Mouse (Mus musculus): ENCODE measurements at regions not wholly inside any gene's neighbourhood (a gene's known extent, or its start where the extent isn't known, plus 50 kb on each side); places are given as distances from the start of the nearest gene placed in this dataset.
"Not testable (repeated sequence)": the region's sequence is repeated elsewhere in the genome, so short reads cannot be mapped to it uniquely, and the experiment has no call there.

- Histone ChIP-seq H3K9ac (no peak overlapping the region), H3K4me2 (replicated peaks) (no peak overlapping the region), H3K36me3 (no peaks in the 10 kb centered on the region), H3K4me3 (no peak overlapping the region), H3K27me3 (replicated peaks) (no peaks in the 10 kb centered on the region), H3K9me3 (no peaks in the 10 kb centered on the region), H3K27ac (no peak overlapping the region), H3K4me1 (no peaks in the 10 kb centered on the region)
- WGBS, result 76% methylated on average over 9 of the region's 9 CpGs
- ATAC-seq (ENCODE audit: low FRiP score, low read depth), result no peak
Observed at GRCm38 (mm10) chr8:57383746-57384320, 63.0 kb downstream of the Hand2 start.

GRCm38 (mm10) chr8:57387627-57388026 is 66.8 kb downstream of the Hand2 start:
- Histone ChIP-seq H3K9me3 (no peaks in the 10 kb centered on the region), H3K4me2 (replicated peaks) (no peak overlapping the region), H3K36me3 (no peaks in the 10 kb centered on the region), H3K4me3 (no peak overlapping the region), H3K9ac (no peak overlapping the region), H3K27ac (no peak overlapping the region), H3K27me3 (replicated peaks) (no peaks in the 10 kb centered on the region), H3K4me1 (no peaks in the 10 kb centered on the region)
- 86% methylated on average over 5 of the region's 5 CpGs for WGBS
- ATAC-seq (ENCODE audit: low FRiP score, low read depth), result no peak

GRCm38 (mm10) chr8:57388579-57388978 is 67.1 kb upstream of the Scrg1 start:
- no peaks in the 10 kb centered on the region for H3K9me3 ChIP-seq
- H3K4me1 ChIP-seq, result no peaks in the 10 kb centered on the region
- H3K36me3 ChIP-seq, result no peaks in the 10 kb centered on the region
- WGBS, result 95% methylated on average over 4 of the region's 4 CpGs
- H3K27ac ChIP-seq, result no peak overlapping the region
- no peak for ATAC-seq (ENCODE audit: low FRiP score, low read depth)
- no peak overlapping the region for H3K4me3 ChIP-seq
- H3K27me3 ChIP-seq (replicated peaks), result no peaks in the 10 kb centered on the region
- H3K9ac ChIP-seq, result no peak overlapping the region
- H3K4me2 ChIP-seq (replicated peaks), result no peak overlapping the region

DNA sequence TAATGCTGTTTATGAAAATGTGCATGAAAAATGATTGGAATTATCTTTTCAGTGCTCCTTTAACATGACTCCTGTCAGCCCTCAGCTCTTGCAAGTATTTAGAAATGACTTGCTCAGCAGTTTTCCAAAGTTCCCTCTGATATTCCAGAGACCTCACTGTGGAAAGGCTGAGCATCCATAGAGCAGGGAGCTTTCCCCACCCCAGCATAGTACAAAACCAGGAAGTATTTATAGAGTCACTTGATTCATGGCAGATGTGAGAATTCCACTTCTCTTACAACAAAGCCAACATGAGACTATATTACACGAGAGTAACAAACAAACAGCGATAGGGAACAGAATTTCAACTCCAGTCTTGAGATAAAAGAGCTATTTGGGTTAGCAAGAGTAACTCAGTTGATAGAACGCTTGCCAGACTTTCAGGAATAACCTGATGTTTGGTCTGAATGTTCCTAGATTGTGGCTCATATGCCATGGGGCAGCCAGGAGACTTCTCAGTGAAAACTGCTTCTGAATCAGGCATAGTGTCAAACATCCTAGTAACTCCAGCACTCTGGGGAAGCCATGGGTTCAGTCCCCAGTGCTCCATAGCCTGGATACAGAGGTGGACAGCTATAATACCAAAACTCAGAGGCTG is 57.6 kb upstream of the Scrg1 start:
- WGBS, result 89% methylated on average over 3 of the region's 3 CpGs
- ATAC-seq (ENCODE audit: low FRiP score, low read depth), result no peak

GRCm38 (mm10) chr8:57400171-57400570 is 55.6 kb upstream of the Scrg1 start:
- not testable (repeated sequence) for H3K9ac ChIP-seq; H3K27ac ChIP-seq; H3K27me3 ChIP-seq (replicated peaks); H3K4me3 ChIP-seq; H3K4me2 ChIP-seq (replicated peaks); H3K36me3 ChIP-seq; H3K9me3 ChIP-seq; H3K4me1 ChIP-seq; ATAC-seq (ENCODE audit: low FRiP score, low read depth)

More for the DNA sequence above, 57.6 kb upstream of the Scrg1 start:
- no peaks in the 10 kb centered on the region for H3K36me3 ChIP-seq
- no peak overlapping the region for H3K4me2 ChIP-seq (replicated peaks)
- H3K4me1 ChIP-seq, result no peaks in the 10 kb centered on the region
- H3K27me3 ChIP-seq (replicated peaks), result no peaks in the 10 kb centered on the region
- no peak overlapping the region for H3K4me3 ChIP-seq
- no peak overlapping the region for H3K9ac ChIP-seq
- no peak overlapping the region for H3K27ac ChIP-seq
- no peaks in the 10 kb centered on the region for H3K9me3 ChIP-seq

DNA sequence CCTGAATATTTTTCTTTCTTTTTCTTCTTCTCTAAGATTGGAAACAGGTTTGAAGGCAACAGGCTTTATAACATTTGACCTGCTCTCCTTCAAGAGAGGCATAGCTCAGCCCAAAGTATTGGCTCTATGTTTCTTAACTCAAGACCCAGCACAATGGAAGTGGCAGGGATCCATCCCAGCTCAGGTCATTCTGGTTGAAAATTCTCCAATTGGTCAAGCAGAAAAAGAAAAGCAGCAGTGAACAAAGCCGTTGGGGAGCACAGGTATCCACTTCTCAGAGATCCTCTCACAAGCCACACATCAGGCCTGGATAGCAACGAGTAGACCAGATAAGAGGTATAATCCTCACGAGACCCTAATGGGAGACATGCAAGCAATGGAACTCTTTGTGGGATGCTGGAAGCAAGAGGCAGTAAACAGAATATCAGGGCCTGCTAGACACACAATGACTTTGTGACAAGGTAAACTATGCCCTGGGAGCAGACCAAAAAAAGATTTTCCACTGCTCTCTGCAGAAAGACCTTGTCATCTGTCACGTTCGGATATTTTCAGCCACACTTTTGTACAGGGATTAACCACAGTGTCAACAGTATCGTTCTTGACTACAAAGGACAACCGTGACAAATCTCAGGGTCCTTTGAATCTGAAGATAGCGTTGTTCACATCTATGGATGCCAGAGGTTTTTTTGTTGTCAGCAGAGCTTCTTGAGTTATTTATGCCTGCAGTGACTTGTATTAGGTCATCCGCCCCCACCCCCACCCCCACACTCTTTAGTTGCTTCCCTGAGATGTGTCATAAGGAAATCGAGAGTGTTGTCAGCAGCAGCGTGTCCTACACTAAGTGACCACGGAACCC is 54.7 kb upstream of the Scrg1 start:
- Histone ChIP-seq H3K27ac (no peak overlapping the region), H3K9ac (no peak overlapping the region), H3K36me3 (no peaks in the 10 kb centered on the region), H3K4me3 (no peak overlapping the region), H3K4me1 (peaks cover 5% of the 10 kb centered on the region; the same call in 1 of the 2 replicates), H3K9me3 (no peaks in the 10 kb centered on the region), H3K4me2 (replicated peaks) (no peak overlapping the region), H3K27me3 (replicated peaks) (no peaks in the 10 kb centered on the region)
- ATAC-seq (ENCODE audit: low FRiP score, low read depth), result no peak
- WGBS, result 39% methylated on average over 12 of the region's 12 CpGs

GRCm38 (mm10) chr8:57401661-57402060 is 54.1 kb upstream of the Scrg1 start:
- no peak overlapping the region for H3K4me2 ChIP-seq (replicated peaks)
- no peak for ATAC-seq (ENCODE audit: low FRiP score, low read depth)
- no peak overlapping the region for H3K27ac ChIP-seq
- WGBS, result 43% methylated on average over 1 of the region's 1 CpGs
- no peak overlapping the region for H3K4me3 ChIP-seq
- no peaks in the 10 kb centered on the region for H3K9me3 ChIP-seq
- peaks cover 5% of the 10 kb centered on the region; the same call in 1 of the 2 replicates for H3K4me1 ChIP-seq
- H3K9ac ChIP-seq, result no peak overlapping the region
- no peaks in the 10 kb centered on the region for H3K36me3 ChIP-seq
- H3K27me3 ChIP-seq (replicated peaks), result no peaks in the 10 kb centered on the region

DNA sequence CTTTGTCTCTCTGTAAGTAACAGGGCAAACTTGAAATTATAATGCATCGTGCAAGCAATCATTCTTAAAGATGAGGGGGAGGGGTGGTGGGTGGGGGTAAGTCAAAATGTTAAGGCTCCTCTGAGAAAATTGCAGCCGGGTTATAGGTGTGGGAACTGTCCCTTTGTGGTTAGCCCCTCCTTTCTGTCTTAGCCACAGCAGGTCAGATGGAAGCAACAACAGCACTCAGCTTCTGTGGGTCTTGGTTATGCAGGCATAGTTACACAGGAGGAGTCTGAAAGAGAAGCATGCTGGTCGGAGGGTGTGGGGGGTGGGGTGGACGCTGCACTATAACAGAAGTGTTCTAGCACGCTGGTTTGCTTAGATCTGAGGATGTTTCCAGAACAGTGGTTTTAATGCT is 53.5 kb upstream of the Scrg1 start:
- peaks cover 5% of the 10 kb centered on the region; the same call in 1 of the 2 replicates for H3K4me1 ChIP-seq
- ATAC-seq (ENCODE audit: low FRiP score, low read depth), result no peak
- no peaks in the 10 kb centered on the region for H3K27me3 ChIP-seq (replicated peaks)
- no peak overlapping the region for H3K4me2 ChIP-seq (replicated peaks)
- no peaks in the 10 kb centered on the region for H3K36me3 ChIP-seq
- no peak overlapping the region for H3K9ac ChIP-seq
- 32% methylated on average over 5 of the region's 5 CpGs for WGBS
- H3K27ac ChIP-seq, result no peak overlapping the region
- H3K9me3 ChIP-seq, result no peaks in the 10 kb centered on the region
- H3K4me3 ChIP-seq, result no peak overlapping the region

DNA sequence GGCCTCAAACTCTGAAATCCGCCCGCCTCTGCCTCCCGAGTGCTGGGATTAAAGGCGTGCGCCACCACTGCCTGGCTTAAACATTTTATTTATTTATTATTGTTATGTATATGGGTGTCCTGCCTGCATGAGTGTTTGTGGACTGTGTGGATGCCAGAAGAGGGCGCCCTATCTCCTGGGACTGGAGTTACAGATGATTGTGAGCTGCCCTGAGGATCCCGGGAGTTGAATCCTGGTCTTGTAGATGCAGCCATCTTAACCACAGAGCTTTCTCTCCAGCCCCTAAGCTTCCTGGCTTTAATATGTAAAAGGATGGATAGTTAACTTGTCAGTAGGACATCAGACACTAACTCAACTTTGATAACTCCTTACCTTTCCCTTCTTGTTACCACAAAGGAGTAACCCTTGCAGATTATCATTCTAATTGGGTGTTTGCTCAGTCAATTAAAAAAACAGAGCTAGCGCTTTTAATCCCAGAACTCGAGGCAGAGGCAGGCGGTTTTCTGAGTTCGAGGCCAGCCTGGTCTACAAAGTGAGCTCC is 52.0 kb upstream of the Scrg1 start:
- no peak overlapping the region for H3K9ac ChIP-seq
- no peaks in the 10 kb centered on the region for H3K36me3 ChIP-seq
- WGBS, result 85% methylated on average over 11 of the region's 11 CpGs
- no peak for ATAC-seq (ENCODE audit: low FRiP score, low read depth)
- H3K9me3 ChIP-seq, result no peaks in the 10 kb centered on the region
- H3K27me3 ChIP-seq (replicated peaks), result peaks cover 7% of the 10 kb centered on the region; the same call in 1 of the 2 replicates
- no peak overlapping the region for H3K27ac ChIP-seq
- H3K4me2 ChIP-seq (replicated peaks), result no peak overlapping the region
- H3K4me1 ChIP-seq, result peaks cover 5% of the 10 kb centered on the region; the same call in 1 of the 2 replicates
- H3K4me3 ChIP-seq, result no peak overlapping the region

GRCm38 (mm10) chr8:57405277-57405817 is 50.4 kb upstream of the Scrg1 start:
- ATAC-seq (ENCODE audit: low FRiP score, low read depth), result peak; percentile 56; the same call in 1 of the 2 replicates
- Histone ChIP-seq H3K9ac (no peak overlapping the region), H3K4me2 (replicated peaks) (peak overlapping the region; percentile 38; the same call in 1 of the 2 replicates), H3K27me3 (replicated peaks) (peaks cover 16% of the 10 kb centered on the region), H3K27ac (no peak overlapping the region), H3K36me3 (no peaks in the 10 kb centered on the region), H3K4me3 (no peak overlapping the region), H3K9me3 (no peaks in the 10 kb centered on the region), H3K4me1 (peaks cover 6% of the 10 kb centered on the region; the same call in 1 of the 2 replicates)
- WGBS, result 9% methylated on average over 11 of the region's 11 CpGs

Measured in neural tube, embryonic 12.5 days (tissue).